Mouse (Mus musculus) lung, embryonic 15.5 days (tissue): ENCODE data around the gene Ssr2. TPM values are rescaled to one million over a fixed set of nuclear protein-coding genes. Genes with fewer than 3 reads are reported as not detected.

Experiments
- ATAC-seq: fragments of 200-750 bp; cut with Nextera tagmentation; 2 replicates; pipeline ENCODE4 v1.8.0; 2017; ENCODE audit warnings: moderate number of reproducible peaks, borderline replicate concordance; ENCODE audit not compliant: low FRiP score, low TSS enrichment; ENCODE audit errors: extremely low read depth
- H3K27ac ChIP-seq: fragments of 300-500 bp; sonication (generic); 2 replicates; pipeline ENCODE4 v1.5.1; 2015; ENCODE audit warnings: moderate library complexity, mild to moderate bottlenecking, inconsistent platforms
- H3K27me3 ChIP-seq: fragments of 300-500 bp; sonication (generic); 2 replicates; pipeline ENCODE4 v1.6.1; 2015; ENCODE audit warnings: inconsistent platforms
- H3K36me3 ChIP-seq: fragments of 300-500 bp; sonication (generic); 2 replicates; pipeline ENCODE4 v1.6.1; 2015; ENCODE audit warnings: inconsistent platforms
- H3K4me1 ChIP-seq: fragments of 300-500 bp; sonication (generic); 2 replicates; pipeline ENCODE4 v1.6.1; 2015; ENCODE audit warnings: inconsistent platforms
- H3K4me2 ChIP-seq: fragments of 300-500 bp; sonication (generic); 2 replicates; pipeline ENCODE4 v1.6.1; 2015; ENCODE audit warnings: inconsistent platforms, mild to moderate bottlenecking, moderate library complexity
- H3K4me3 ChIP-seq: fragments of 300-500 bp; sonication (generic); 2 replicates; pipeline ENCODE4 v1.5.1; 2015; ENCODE audit warnings: mild to moderate bottlenecking, inconsistent platforms
- H3K9ac ChIP-seq: fragments of 300-500 bp; sonication (generic); 2 replicates; pipeline ENCODE4 v1.6.1; 2015; ENCODE audit warnings: inconsistent platforms
- H3K9me3 ChIP-seq: fragments of 300-500 bp; sonication (generic); 2 replicates; pipeline ENCODE4 v1.6.1; 2016; ENCODE audit warnings: inconsistent platforms
- WGBS: fragments of 180-500 bp; shearing (Covaris S2); methylation state at CpG from one replicate; pipeline ENCODE4 v1.1.7; 2015; 5-methylcytosine and 5-hydroxymethylcytosine counted together
- polyA plus RNA-seq: library from polyadenylated mRNA; unstranded; fragments of >200 nt; fragmentation: Nextera tagmentation; extraction: Ambion mirVana; gene quantifications from 2 replicates; pipeline ENCODE4 v1.2.1, GENCODE M21; 2015

Gene Ssr2
- polyA plus RNA-seq, 1 experiment from 2014 or later = 290 TPM

GRCm38 (mm10) chr3:88622113-88622940 lies 46.7 kb downstream of the Ssr2 start:
- peak overlapping the region; percentile 95 for H3K9ac ChIP-seq
- H3K9me3 ChIP-seq = no peaks in the 10 kb centered on the region
- peak overlapping the region; percentile 69 for H3K4me2 ChIP-seq
- H3K27me3 ChIP-seq = no peaks in the 10 kb centered on the region
- under 1% methylated on average over 24 of the region's 24 CpGs for WGBS
- H3K4me3 ChIP-seq = peak overlapping the region; percentile 89
- peak; percentile 29; the same call in 1 of the 2 replicates for ATAC-seq
- H3K36me3 ChIP-seq = 0 out of 2 replicates have a peak, but pooled peaks cover 5% of the 10 kb centered on the region
- peaks cover 67% of the 10 kb centered on the region for H3K4me1 ChIP-seq
- H3K27ac ChIP-seq = peak overlapping the region; percentile 98

- peaks cover 69% of the 10 kb centered on the region for H3K4me1 ChIP-seq
- H3K4me3 ChIP-seq = peak overlapping the region; percentile 89
- no peaks in the 10 kb centered on the region for H3K27me3 ChIP-seq
- H3K36me3 ChIP-seq = 0 out of 2 replicates have a peak, but pooled peaks cover 5% of the 10 kb centered on the region
- H3K9ac ChIP-seq = peak overlapping the region; percentile 95
- ATAC-seq = 0 out of 2 replicates have a peak, but pooled peaks have one; percentile 12
- WGBS = 0% methylated on average over 5 of the region's 6 CpGs
- peak overlapping the region; percentile 98 for H3K27ac ChIP-seq
- H3K9me3 ChIP-seq = no peaks in the 10 kb centered on the region
- peak overlapping the region; percentile 69 for H3K4me2 ChIP-seq
Measured at GRCm38 (mm10) chr3:88622941-88623345, 47.3 kb downstream of the Ssr2 start.

GRCm38 (mm10) chr3:88623346-88624135 lies 47.9 kb downstream of the Ssr2 start:
- Histone ChIP-seq H3K27me3 (no peaks in the 10 kb centered on the region), H3K4me1 (peaks cover 68% of the 10 kb centered on the region), H3K36me3 (0 out of 2 replicates have a peak, but pooled peaks cover 5% of the 10 kb centered on the region), H3K4me2 (peak overlapping the region; percentile 69), H3K4me3 (peak overlapping the region; percentile 89), H3K27ac (peak overlapping the region; percentile 98), H3K9me3 (no peaks in the 10 kb centered on the region), H3K9ac (peak overlapping the region; percentile 95)
- 1% methylated on average over 15 of the region's 15 CpGs for WGBS
- ATAC-seq = no peak

- peaks cover 5% of the 10 kb centered on the region; the same call in 1 of the 2 replicates for H3K36me3 ChIP-seq
- peak overlapping the region; percentile 89 for H3K4me3 ChIP-seq
- H3K4me2 ChIP-seq = peak overlapping the region; percentile 69
- H3K9ac ChIP-seq = 0 out of 2 replicates have a peak overlapping the region, but pooled peaks have one; percentile 95
- H3K4me1 ChIP-seq = peaks cover 71% of the 10 kb centered on the region
- no peaks in the 10 kb centered on the region for H3K9me3 ChIP-seq
- no peaks in the 10 kb centered on the region for H3K27me3 ChIP-seq
- H3K27ac ChIP-seq = peak overlapping the region; percentile 98
- WGBS = 15% methylated on average over 4 of the region's 4 CpGs
- no peak for ATAC-seq
Measured at GRCm38 (mm10) chr3:88624324-88624723, 48.6 kb downstream of the Ssr2 start.

GRCm38 (mm10) chr3:88624951-88625350 lies 49.3 kb downstream of the Ssr2 start:
- peak overlapping the region; percentile 98 for H3K27ac ChIP-seq
- H3K9ac ChIP-seq = no peak overlapping the region; the same call in 1 of the 2 replicates
- H3K36me3 ChIP-seq = peaks cover 11% of the 10 kb centered on the region; the same call in 1 of the 2 replicates
- H3K9me3 ChIP-seq = no peaks in the 10 kb centered on the region
- peaks cover 71% of the 10 kb centered on the region for H3K4me1 ChIP-seq
- WGBS = 29% methylated on average over 2 of the region's 2 CpGs
- 0 out of 2 replicates have a peak overlapping the region, but pooled peaks have one; percentile 89 for H3K4me3 ChIP-seq
- peak overlapping the region; percentile 69 for H3K4me2 ChIP-seq
- ATAC-seq = no peak
- H3K27me3 ChIP-seq = no peaks in the 10 kb centered on the region

DNA sequence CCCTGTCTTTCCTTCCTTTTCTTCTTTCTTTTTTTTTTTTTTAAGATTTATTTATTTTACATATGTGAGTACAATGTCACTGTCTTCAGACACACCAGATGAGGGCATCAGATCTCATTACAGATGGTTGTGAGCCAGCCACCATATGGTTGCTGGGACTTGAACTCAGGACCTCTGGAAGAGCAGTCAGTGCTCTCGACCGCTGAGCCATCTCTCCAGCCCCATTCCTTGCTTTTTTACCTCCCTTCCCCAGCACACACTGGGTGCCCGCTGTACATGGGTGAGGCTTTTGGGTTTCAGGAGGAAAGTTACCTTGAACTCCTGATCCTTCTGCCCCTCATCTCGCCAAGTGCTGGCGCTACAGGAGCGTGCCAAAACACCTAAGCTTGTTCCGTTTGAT lies 49.9 kb downstream of the Ssr2 start:
- no peak overlapping the region for H3K4me3 ChIP-seq
- H3K4me1 ChIP-seq = peaks cover 71% of the 10 kb centered on the region
- no peak overlapping the region; the same call in 1 of the 2 replicates for H3K9ac ChIP-seq
- no peaks in the 10 kb centered on the region for H3K27me3 ChIP-seq
- ATAC-seq = no peak
- no peak overlapping the region for H3K27ac ChIP-seq
- 74% methylated on average over 7 of the region's 7 CpGs for WGBS
- no peaks in the 10 kb centered on the region for H3K9me3 ChIP-seq
- H3K4me2 ChIP-seq = peak overlapping the region; percentile 69; the same call in 1 of the 2 replicates
- peaks cover 16% of the 10 kb centered on the region; the same call in 1 of the 2 replicates for H3K36me3 ChIP-seq

DNA sequence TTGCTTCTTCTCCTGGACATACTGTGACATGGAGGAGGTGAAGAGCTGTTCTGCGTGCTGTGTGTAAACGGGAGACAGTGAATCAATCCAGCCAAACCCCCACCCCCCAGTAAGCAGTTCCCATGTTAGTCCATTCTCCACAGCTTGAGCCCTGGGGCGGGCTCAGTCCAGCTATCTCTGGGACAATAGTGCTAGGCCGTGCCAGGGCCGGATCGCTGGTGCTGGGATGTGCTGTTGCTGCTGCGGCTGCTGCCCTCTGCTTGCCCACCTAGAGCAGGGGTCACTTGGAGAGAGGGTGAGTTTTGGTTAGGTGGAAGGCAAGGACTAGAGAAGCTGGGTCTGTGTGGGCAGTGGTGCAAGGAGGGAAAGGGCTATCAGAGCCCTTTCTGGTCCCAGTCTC lies 50.6 kb downstream of the Ssr2 start:
- peaks cover 77% of the 10 kb centered on the region for H3K4me1 ChIP-seq
- no peaks in the 10 kb centered on the region for H3K9me3 ChIP-seq
- no peak overlapping the region for H3K9ac ChIP-seq
- H3K27ac ChIP-seq = no peak overlapping the region; the same call in 1 of the 2 replicates
- no peak overlapping the region for H3K4me2 ChIP-seq
- H3K4me3 ChIP-seq = no peak overlapping the region
- H3K36me3 ChIP-seq = peaks cover 24% of the 10 kb centered on the region
- no peaks in the 10 kb centered on the region for H3K27me3 ChIP-seq
- 60% methylated on average over 7 of the region's 7 CpGs for WGBS
- no peak for ATAC-seq

DNA sequence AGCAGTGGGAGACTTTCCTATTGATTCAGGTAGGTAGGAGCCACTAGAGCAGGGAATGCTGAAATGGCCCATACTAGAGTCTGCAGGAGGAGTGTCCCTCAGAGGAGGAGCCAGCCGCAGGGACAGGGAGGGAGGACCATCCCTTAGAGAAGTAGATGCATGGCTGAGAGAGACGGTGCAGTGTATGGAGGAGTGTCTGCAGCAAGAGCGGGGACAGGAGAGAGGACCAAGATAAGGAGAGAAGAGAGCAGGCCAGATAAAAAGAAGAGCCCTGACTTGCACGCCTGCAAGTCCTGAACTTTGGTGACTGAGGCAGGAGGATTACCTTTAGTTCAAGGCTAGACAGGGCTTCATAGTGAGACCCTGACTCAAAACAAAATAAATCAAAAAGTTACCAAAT lies 51.4 kb downstream of the Ssr2 start:
- H3K4me2 ChIP-seq = no peak overlapping the region
- peaks cover 32% of the 10 kb centered on the region for H3K36me3 ChIP-seq
- peaks cover 79% of the 10 kb centered on the region for H3K4me1 ChIP-seq
- H3K4me3 ChIP-seq = no peak overlapping the region
- no peaks in the 10 kb centered on the region for H3K9me3 ChIP-seq
- no peak for ATAC-seq
- no peak overlapping the region for H3K9ac ChIP-seq
- 43% methylated on average over 4 of the region's 4 CpGs for WGBS
- no peaks in the 10 kb centered on the region for H3K27me3 ChIP-seq
- 0 out of 2 replicates have a peak overlapping the region, but pooled peaks have one; percentile 15 for H3K27ac ChIP-seq

- Histone ChIP-seq H3K27ac (peak overlapping the region; percentile 15; the same call in 1 of the 2 replicates), H3K4me2 (no peak overlapping the region), H3K9me3 (no peaks in the 10 kb centered on the region), H3K4me3 (no peak overlapping the region), H3K9ac (no peak overlapping the region), H3K27me3 (no peaks in the 10 kb centered on the region), H3K4me1 (peaks cover 79% of the 10 kb centered on the region), H3K36me3 (peaks cover 36% of the 10 kb centered on the region)
- WGBS = 73% methylated on average over 2 of the region's 2 CpGs
- ATAC-seq = no peak
Measured at GRCm38 (mm10) chr3:88627535-88627934, 51.9 kb downstream of the Ssr2 start.

- Histone ChIP-seq H3K36me3 (peaks cover 48% of the 10 kb centered on the region), H3K4me2 (no peak overlapping the region), H3K9me3 (no peaks in the 10 kb centered on the region), H3K4me3 (no peak overlapping the region), H3K9ac (no peak overlapping the region), H3K27me3 (no peaks in the 10 kb centered on the region), H3K27ac (peak overlapping the region; percentile 53), H3K4me1 (peaks cover 73% of the 10 kb centered on the region)
- peak; percentile 37; the same call in 1 of the 2 replicates for ATAC-seq
- 42% methylated on average over 4 of the region's 4 CpGs for WGBS
Measured at GRCm38 (mm10) chr3:88628766-88629165, 53.1 kb downstream of the Ssr2 start.

- Histone ChIP-seq H3K27me3 (no peaks in the 10 kb centered on the region), H3K36me3 (peaks cover 53% of the 10 kb centered on the region), H3K9me3 (no peaks in the 10 kb centered on the region), H3K4me2 (no peak overlapping the region), H3K27ac (peak overlapping the region; percentile 53), H3K4me1 (peaks cover 69% of the 10 kb centered on the region), H3K9ac (no peak overlapping the region), H3K4me3 (no peak overlapping the region)
- 69% methylated on average over 13 of the region's 13 CpGs for WGBS
- no peak for ATAC-seq
Measured at GRCm38 (mm10) chr3:88629244-88629643, 53.6 kb downstream of the Ssr2 start.
